Mouse (Mus musculus) stomach, embryonic 14.5 days (tissue): ENCODE measurements around the gene Vmn1r1. TPM values are rescaled to one million over a fixed set of nuclear protein-coding genes. Genes with fewer than 3 reads are reported as not detected.

Experiments
- ATAC-seq: fragments of 200-750 bp; cut with Nextera tagmentation; 2 replicates; pipeline ENCODE4 v1.8.0; 2017; ENCODE audit warnings: low read depth, moderate TSS enrichment; ENCODE audit not compliant: insufficient number of reproducible peaks, insufficient read depth, low FRiP score
- H3K27ac ChIP-seq: fragments of 300-500 bp; sonication (generic); 2 replicates; pipeline ENCODE4 v1.5.1; 2014; ENCODE audit warnings: mild to moderate bottlenecking, low read length, moderate library complexity, mixed read lengths
- H3K27me3 ChIP-seq: fragments of 300-500 bp; sonication (generic); 2 replicates; pipeline ENCODE4 v1.6.1; 2014; ENCODE audit warnings: low read length, control low read depth, mixed read lengths; ENCODE audit not compliant: control insufficient read depth, insufficient read depth
- H3K36me3 ChIP-seq: fragments of 300-500 bp; sonication (generic); 2 replicates; pipeline ENCODE4 v1.6.1; 2014; ENCODE audit warnings: mild to moderate bottlenecking, control low read depth, low read length, moderate library complexity, mixed read lengths; ENCODE audit not compliant: control insufficient read depth, insufficient read depth
- H3K4me1 ChIP-seq: fragments of 300-500 bp; sonication (generic); 2 replicates; pipeline ENCODE4 v1.6.1; 2014; ENCODE audit warnings: low read length, control low read depth, mixed read lengths; ENCODE audit not compliant: control insufficient read depth, insufficient read depth
- H3K4me2 ChIP-seq: fragments of 300-500 bp; sonication (generic); replicated peaks from 2 replicates; pipeline ENCODE4 v1.6.1; 2014; ENCODE audit warnings: low read depth, low read length, control low read depth
- H3K4me3 ChIP-seq: fragments of 300-500 bp; sonication (generic); 2 replicates; pipeline ENCODE4 v1.5.1; 2014; ENCODE audit warnings: low read depth, low read length, control low read depth
- H3K9ac ChIP-seq: fragments of 300-500 bp; sonication (generic); replicated peaks from 2 replicates; pipeline ENCODE4 v1.6.1; 2014; ENCODE audit warnings: low read depth, mild to moderate bottlenecking, control low read depth, low read length, moderate library complexity, mixed read lengths
- H3K9me3 ChIP-seq: fragments of 300-500 bp; sonication (generic); 2 replicates; pipeline ENCODE4 v1.6.1; 2016; ENCODE audit warnings: low read depth, low read length, control low read depth; ENCODE audit not compliant: control insufficient read depth
- WGBS: fragments of 180-500 bp; shearing (Covaris S2); extraction: QIAGEN DNeasy Blood & Tissue Kit; methylation state at CpG from one replicate; pipeline ENCODE4 v1.1.7; 2014; 5-methylcytosine and 5-hydroxymethylcytosine counted together
- polyA plus RNA-seq: library from polyadenylated mRNA; unstranded; fragments of >200 nt; fragmentation: Nextera tagmentation; extraction: Ambion mirVana; gene quantifications from 2 replicates; pipeline ENCODE4 v1.2.1, GENCODE M21; 2014

Vmn1r1 gene
- polyA plus RNA-seq, 1 experiment from 2014 or later: not detected

- no peak overlapping the region for H3K9ac ChIP-seq
- H3K4me3 ChIP-seq: no peak overlapping the region
- no peaks in the 10 kb centered on the region for H3K36me3 ChIP-seq
- H3K4me2 ChIP-seq: no peak overlapping the region
- no peaks in the 10 kb centered on the region for H3K9me3 ChIP-seq
- H3K27me3 ChIP-seq: no peaks in the 10 kb centered on the region
- no peak for ATAC-seq
- WGBS: 72% methylated on average over 15 of the region's 15 CpGs
- no peak overlapping the region for H3K27ac ChIP-seq
- H3K4me1 ChIP-seq: peaks cover 18% of the 10 kb centered on the region
Measured at GRCm38 (mm10) chr1:182110708-182111385, 53.4 kb downstream of the Vmn1r1 start.

DNA sequence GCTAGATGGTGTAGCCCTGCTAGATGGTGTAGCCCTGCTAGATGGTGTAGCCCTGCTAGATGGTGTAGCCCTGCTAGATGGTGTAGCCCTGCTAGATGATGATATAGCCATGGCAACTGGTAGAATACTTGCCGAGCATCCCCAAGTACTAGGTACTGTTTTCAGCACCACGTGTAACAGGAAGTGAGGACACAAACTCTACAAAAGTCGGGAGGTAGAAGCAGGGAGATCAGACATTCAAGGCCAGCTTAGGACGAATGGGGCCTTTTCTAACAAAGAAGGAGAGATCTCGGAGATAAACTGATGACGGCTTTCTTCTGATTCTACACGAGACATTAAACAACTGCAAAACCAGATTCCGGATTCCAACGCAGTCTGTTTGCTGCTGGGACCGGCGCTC, 54.1 kb downstream of the Vmn1r1 start:
- Histone ChIP-seq H3K36me3 (no peaks in the 10 kb centered on the region), H3K4me1 (peaks cover 18% of the 10 kb centered on the region), H3K27ac (no peak overlapping the region), H3K27me3 (no peaks in the 10 kb centered on the region), H3K9me3 (no peaks in the 10 kb centered on the region), H3K9ac (no peak overlapping the region), H3K4me2 (no peak overlapping the region), H3K4me3 (no peak overlapping the region)
- WGBS: 84% methylated on average over 11 of the region's 11 CpGs
- no peak for ATAC-seq

DNA sequence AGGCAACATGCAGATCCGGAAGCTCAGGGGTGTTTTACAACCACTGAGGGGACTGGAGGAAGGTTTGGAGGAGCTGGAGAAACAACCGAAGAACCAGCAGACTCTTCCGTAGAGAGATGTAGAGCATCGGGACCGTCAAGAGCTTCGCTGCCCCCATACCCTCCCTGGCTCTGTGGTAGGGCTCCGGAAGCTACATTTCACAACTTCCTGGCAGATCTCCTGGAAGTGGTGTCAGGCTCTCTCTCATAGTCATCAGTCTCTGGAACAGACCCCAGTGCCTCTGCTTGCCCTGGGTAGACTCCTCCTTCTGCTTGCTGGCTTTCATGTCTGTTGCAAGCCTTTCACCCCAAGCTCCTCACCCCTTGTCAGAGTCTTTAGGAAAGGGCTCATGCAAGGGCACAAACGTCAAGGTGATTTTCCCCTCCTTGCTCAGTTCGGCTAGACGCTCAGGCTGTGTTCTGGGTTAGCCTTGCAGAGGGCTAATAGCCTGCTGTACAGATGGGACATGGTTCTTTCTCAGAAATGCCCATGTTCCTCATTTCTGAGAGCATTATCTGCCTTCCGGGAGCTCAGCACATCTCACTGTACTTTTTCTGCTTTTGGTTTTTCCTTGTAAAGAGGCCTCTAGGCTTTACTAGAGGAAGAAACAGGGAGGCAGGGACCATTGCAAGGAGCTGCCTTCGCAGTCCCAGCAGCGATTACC, 55.7 kb downstream of the Vmn1r1 start:
- no peak overlapping the region for H3K9ac ChIP-seq
- H3K4me2 ChIP-seq: no peak overlapping the region
- no peak overlapping the region for H3K4me3 ChIP-seq
- H3K9me3 ChIP-seq: no peaks in the 10 kb centered on the region
- H3K27me3 ChIP-seq: no peaks in the 10 kb centered on the region
- ATAC-seq: no peak
- 66% methylated on average over 13 of the region's 13 CpGs for WGBS
- H3K4me1 ChIP-seq: peaks cover 11% of the 10 kb centered on the region; the same call in 1 of the 2 replicates
- H3K27ac ChIP-seq: no peak overlapping the region
- no peaks in the 10 kb centered on the region for H3K36me3 ChIP-seq

DNA sequence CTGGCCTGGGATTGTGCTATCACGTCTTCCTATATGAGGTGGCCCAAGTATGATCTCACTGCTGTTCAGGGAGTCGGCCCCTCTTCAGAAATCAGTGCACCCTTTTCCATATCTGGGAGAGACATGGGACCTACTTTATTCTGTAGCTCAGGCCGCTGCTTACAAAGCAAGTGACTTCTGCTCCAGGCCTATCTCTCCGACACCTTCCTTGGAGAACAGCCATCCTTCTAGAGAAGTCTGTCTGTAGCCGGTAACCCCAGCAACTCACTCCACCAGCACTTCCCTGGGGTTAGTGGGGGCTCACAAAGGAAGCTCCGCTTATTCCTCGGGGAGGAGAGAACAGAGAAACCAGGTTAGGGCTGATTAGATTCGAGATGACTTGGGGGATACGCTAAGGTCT, 57.0 kb downstream of the Vmn1r1 start:
- Histone ChIP-seq H3K9ac (no peak overlapping the region), H3K36me3 (no peaks in the 10 kb centered on the region), H3K27me3 (no peaks in the 10 kb centered on the region), H3K27ac (no peak overlapping the region), H3K4me3 (no peak overlapping the region), H3K4me1 (peaks cover 11% of the 10 kb centered on the region; the same call in 1 of the 2 replicates), H3K4me2 (no peak overlapping the region), H3K9me3 (no peaks in the 10 kb centered on the region)
- no peak for ATAC-seq
- 80% methylated on average over 9 of the region's 9 CpGs for WGBS

GRCm38 (mm10) chr1:182105023-182105422, 59.3 kb downstream of the Vmn1r1 start:
- Histone ChIP-seq H3K9ac (no peak overlapping the region), H3K4me1 (no peaks in the 10 kb centered on the region; the same call in 1 of the 2 replicates), H3K36me3 (no peaks in the 10 kb centered on the region), H3K27ac (no peak overlapping the region), H3K4me3 (no peak overlapping the region), H3K27me3 (no peaks in the 10 kb centered on the region), H3K9me3 (no peaks in the 10 kb centered on the region), H3K4me2 (no peak overlapping the region)
- WGBS: 41% methylated on average over 3 of the region's 3 CpGs
- no peak for ATAC-seq

Other genes with a start within 250 kb of the Vmn1r1 start
- gene Enah, start 144.5 kb downstream of the Vmn1r1 start, polyA plus RNA-seq: 34.6 and 39.2 TPM in 2 replicates
- gene Srp9, start 39.7 kb downstream of the Vmn1r1 start, polyA plus RNA-seq: 145 and 153 TPM in 2 replicates
- 119 and 148 TPM in 2 replicates for gene Degs1, start 118.3 kb upstream of the Vmn1r1 start, polyA plus RNA-seq
- 23.1 and 24.2 TPM in 2 replicates for gene Fbxo28, start 177.1 kb upstream of the Vmn1r1 start, polyA plus RNA-seq
- gene Trp53bp2, start 244.7 kb upstream of the Vmn1r1 start, polyA plus RNA-seq: 25.9 and 27.3 TPM in 2 replicates